Mouse (Mus musculus) neural tube, embryonic 13.5 days (tissue): ENCODE measurements around the gene Bicc1. TPM values are rescaled to one million over a fixed set of nuclear protein-coding genes. Genes with fewer than 3 reads are reported as not detected.

Experiments
- ATAC-seq: fragments of 200-750 bp; cut with Nextera tagmentation; 2 replicates; pipeline ENCODE4 v1.8.0; 2017; ENCODE audit warnings: low read depth, mild to moderate bottlenecking, moderate TSS enrichment, moderate library complexity
- H3K27ac ChIP-seq: fragments of 300-500 bp; sonication (generic); replicated peaks from 2 replicates; pipeline ENCODE4 v1.5.1; 2015; ENCODE audit warnings: moderate library complexity, mild to moderate bottlenecking, inconsistent platforms
- H3K27me3 ChIP-seq: fragments of 300-500 bp; sonication (generic); 2 replicates; pipeline ENCODE4 v1.6.1; 2015; ENCODE audit warnings: mild to moderate bottlenecking, inconsistent platforms
- H3K36me3 ChIP-seq: fragments of 300-500 bp; sonication (generic); 2 replicates; pipeline ENCODE4 v1.6.1; 2015; ENCODE audit warnings: mild to moderate bottlenecking, inconsistent platforms
- H3K4me1 ChIP-seq: fragments of 300-500 bp; sonication (generic); replicated peaks from 2 replicates; pipeline ENCODE4 v1.6.1; 2015; ENCODE audit warnings: inconsistent platforms
- H3K4me2 ChIP-seq: fragments of 300-500 bp; sonication (generic); 2 replicates; pipeline ENCODE4 v1.6.1; 2015; ENCODE audit warnings: inconsistent platforms, mild to moderate bottlenecking, moderate library complexity
- H3K4me3 ChIP-seq: fragments of 300-500 bp; sonication (generic); 2 replicates; pipeline ENCODE4 v1.5.1; 2015; ENCODE audit warnings: mild to moderate bottlenecking, inconsistent platforms
- H3K9ac ChIP-seq: fragments of 300-500 bp; sonication (generic); 2 replicates; pipeline ENCODE4 v1.6.1; 2015; ENCODE audit warnings: moderate library complexity, mild to moderate bottlenecking, inconsistent platforms
- H3K9me3 ChIP-seq: fragments of 300-500 bp; sonication (generic); 2 replicates; pipeline ENCODE4 v1.6.1; 2016; ENCODE audit warnings: inconsistent platforms
- WGBS: fragments of 180-500 bp; shearing (Covaris S2); methylation state at CpG from one replicate; pipeline ENCODE4 v1.1.7; 2015; 5-methylcytosine and 5-hydroxymethylcytosine counted together
- polyA plus RNA-seq: library from polyadenylated mRNA; unstranded; fragments of >200 nt; fragmentation: Nextera tagmentation; extraction: Ambion mirVana; gene quantifications from 2 replicates; pipeline ENCODE4 v1.2.1, GENCODE M21; 2015

Gene Bicc1
- polyA plus RNA-seq = 5.9 and 6.7 TPM in 2 replicates

GRCm38 (mm10) chr10:71159676-71160235 lies at the start of gene Bicc1:
TSS of gene Bicc1 (minus strand) at chr10:71159700.
- peaks cover 17% of the 10 kb centered on the region; the same call in 1 of the 2 replicates for H3K27me3 ChIP-seq
- peaks cover 9% of the 10 kb centered on the region for H3K4me1 ChIP-seq
- H3K36me3 ChIP-seq = no peaks in the 10 kb centered on the region
- H3K9me3 ChIP-seq = no peaks in the 10 kb centered on the region
- ATAC-seq = peak; percentile 90
- peak within 1 kb of the TSS; percentile 78 for H3K9ac ChIP-seq
- peak within 1 kb of the TSS; percentile 52; the same call in 1 of the 2 replicates for H3K27ac ChIP-seq
- peak within 1 kb of the TSS; percentile 71 for H3K4me3 ChIP-seq
- WGBS = 2% methylated on average over 46 of the region's 69 CpGs
- H3K4me2 ChIP-seq = peak within 1 kb of the TSS; percentile 93

- WGBS = 95% methylated on average over 2 of the region's 2 CpGs
- Histone ChIP-seq H3K9me3 (no peaks in the 10 kb centered on the region), H3K36me3 (no peaks in the 10 kb centered on the region), H3K4me3 (no peak overlapping the region), H3K27ac (no peak overlapping the region), H3K4me2 (no peak overlapping the region), H3K27me3 (no peaks in the 10 kb centered on the region), H3K4me1 (peaks cover 8% of the 10 kb centered on the region), H3K9ac (no peak overlapping the region)
- ATAC-seq = no peak
Measured at GRCm38 (mm10) chr10:71201512-71201911, 42.0 kb upstream of the Bicc1 start.

GRCm38 (mm10) chr10:71200964-71201363 lies 41.5 kb upstream of the Bicc1 start:
- Histone ChIP-seq H3K4me2 (no peak overlapping the region), H3K27me3 (no peaks in the 10 kb centered on the region), H3K9me3 (no peaks in the 10 kb centered on the region), H3K4me3 (no peak overlapping the region), H3K4me1 (peaks cover 8% of the 10 kb centered on the region), H3K9ac (no peak overlapping the region), H3K27ac (no peak overlapping the region), H3K36me3 (no peaks in the 10 kb centered on the region)
- no peak for ATAC-seq
- 68% methylated on average over 5 of the region's 5 CpGs for WGBS

- Histone ChIP-seq H3K4me1 (peaks cover 8% of the 10 kb centered on the region), H3K27me3 (no peaks in the 10 kb centered on the region), H3K27ac (no peak overlapping the region), H3K4me2 (no peak overlapping the region), H3K4me3 (no peak overlapping the region), H3K9me3 (no peaks in the 10 kb centered on the region), H3K9ac (no peak overlapping the region), H3K36me3 (no peaks in the 10 kb centered on the region)
- no peak for ATAC-seq
- WGBS = 89% methylated on average over 8 of the region's 8 CpGs
Measured at GRCm38 (mm10) chr10:71198676-71199075, 39.2 kb upstream of the Bicc1 start.

- H3K9ac ChIP-seq = no peak overlapping the region
- H3K27ac ChIP-seq = no peak overlapping the region
- no peak overlapping the region for H3K4me3 ChIP-seq
- ATAC-seq = no peak
- 75% methylated on average over 14 of the region's 14 CpGs for WGBS
- H3K9me3 ChIP-seq = no peaks in the 10 kb centered on the region
- no peaks in the 10 kb centered on the region for H3K36me3 ChIP-seq
- H3K4me1 ChIP-seq = peaks cover 12% of the 10 kb centered on the region
- no peak overlapping the region for H3K4me2 ChIP-seq
- H3K27me3 ChIP-seq = no peaks in the 10 kb centered on the region
Measured at GRCm38 (mm10) chr10:71197036-71197785, 37.7 kb upstream of the Bicc1 start.

GRCm38 (mm10) chr10:71195501-71195900 lies 36.0 kb upstream of the Bicc1 start:
- H3K36me3 ChIP-seq = no peaks in the 10 kb centered on the region
- H3K9ac ChIP-seq = no peak overlapping the region
- peaks cover 7% of the 10 kb centered on the region for H3K4me1 ChIP-seq
- H3K27ac ChIP-seq = no peak overlapping the region
- ATAC-seq = no peak
- 57% methylated on average over 9 of the region's 9 CpGs for WGBS
- H3K4me3 ChIP-seq = no peak overlapping the region
- no peaks in the 10 kb centered on the region for H3K9me3 ChIP-seq
- H3K4me2 ChIP-seq = no peak overlapping the region
- no peaks in the 10 kb centered on the region for H3K27me3 ChIP-seq

GRCm38 (mm10) chr10:71194713-71195112 lies 35.2 kb upstream of the Bicc1 start:
- Histone ChIP-seq H3K4me2 (no peak overlapping the region), H3K27ac (no peak overlapping the region), H3K36me3 (no peaks in the 10 kb centered on the region), H3K9me3 (no peaks in the 10 kb centered on the region), H3K9ac (no peak overlapping the region), H3K4me1 (peaks cover 4% of the 10 kb centered on the region; the same call in 1 of the 2 replicates), H3K4me3 (no peak overlapping the region), H3K27me3 (no peaks in the 10 kb centered on the region)
- WGBS = 85% methylated on average over 7 of the region's 7 CpGs
- no peak for ATAC-seq

GRCm38 (mm10) chr10:71193319-71193718 lies 33.8 kb upstream of the Bicc1 start:
- 59% methylated on average over 7 of the region's 7 CpGs for WGBS
- Histone ChIP-seq H3K9me3 (no peaks in the 10 kb centered on the region), H3K9ac (no peak overlapping the region), H3K36me3 (no peaks in the 10 kb centered on the region), H3K4me3 (no peak overlapping the region), H3K27ac (no peak overlapping the region), H3K4me2 (no peak overlapping the region), H3K4me1 (peaks cover 4% of the 10 kb centered on the region; the same call in 1 of the 2 replicates), H3K27me3 (no peaks in the 10 kb centered on the region)
- no peak for ATAC-seq

- Histone ChIP-seq H3K4me3 (no peak overlapping the region), H3K27ac (no peak overlapping the region), H3K4me2 (no peak overlapping the region), H3K4me1 (peaks cover 4% of the 10 kb centered on the region; the same call in 1 of the 2 replicates), H3K36me3 (no peaks in the 10 kb centered on the region), H3K9me3 (no peaks in the 10 kb centered on the region), H3K27me3 (no peaks in the 10 kb centered on the region), H3K9ac (no peak overlapping the region)
- WGBS = 79% methylated on average over 11 of the region's 11 CpGs
- no peak for ATAC-seq
Measured at GRCm38 (mm10) chr10:71192886-71193285, 33.4 kb upstream of the Bicc1 start.

GRCm38 (mm10) chr10:71188681-71189080 lies 29.2 kb upstream of the Bicc1 start:
- H3K4me3 ChIP-seq = no peak overlapping the region
- H3K36me3 ChIP-seq = no peaks in the 10 kb centered on the region
- no peak overlapping the region for H3K4me2 ChIP-seq
- no peak overlapping the region for H3K27ac ChIP-seq
- ATAC-seq = no peak
- no peaks in the 10 kb centered on the region for H3K9me3 ChIP-seq
- 91% methylated on average over 4 of the region's 4 CpGs for WGBS
- no peak overlapping the region for H3K9ac ChIP-seq
- no peaks in the 10 kb centered on the region for H3K27me3 ChIP-seq
- H3K4me1 ChIP-seq = peaks cover 4% of the 10 kb centered on the region; the same call in 1 of the 2 replicates

GRCm38 (mm10) chr10:71185059-71185458 lies 25.6 kb upstream of the Bicc1 start:
- 87% methylated on average over 7 of the region's 7 CpGs for WGBS

GRCm38 (mm10) chr10:71183339-71184031 lies 24.0 kb upstream of the Bicc1 start:
- no peak overlapping the region for H3K4me3 ChIP-seq
- H3K4me2 ChIP-seq = no peak overlapping the region
- H3K27ac ChIP-seq = no peak overlapping the region
- no peaks in the 10 kb centered on the region for H3K9me3 ChIP-seq
- WGBS = 71% methylated on average over 7 of the region's 7 CpGs
- ATAC-seq = no peak
- H3K27me3 ChIP-seq = no peaks in the 10 kb centered on the region
- H3K4me1 ChIP-seq = no peaks in the 10 kb centered on the region
- H3K36me3 ChIP-seq = no peaks in the 10 kb centered on the region
- H3K9ac ChIP-seq = no peak overlapping the region

More at GRCm38 (mm10) chr10:71185059-71185458, 25.6 kb upstream of the Bicc1 start:
- no peaks in the 10 kb centered on the region for H3K9me3 ChIP-seq
- H3K4me1 ChIP-seq = no peaks in the 10 kb centered on the region
- no peaks in the 10 kb centered on the region for H3K27me3 ChIP-seq
- no peak overlapping the region for H3K4me3 ChIP-seq
- no peak overlapping the region for H3K27ac ChIP-seq
- H3K4me2 ChIP-seq = no peak overlapping the region
- no peak for ATAC-seq
- no peak overlapping the region for H3K9ac ChIP-seq
- H3K36me3 ChIP-seq = no peaks in the 10 kb centered on the region
